Mouse (Mus musculus) ovary, postnatal 36 days (tissue): ENCODE measurements around the gene Syce3.

Experiments used
- DNase-seq: peaks from one replicate; pipeline ENCODE4 v3.0.0; 2022; ENCODE audit warnings: low spot score, mixed read lengths

Gene Syce3

GRCm38 (mm10) chr15:89421938-89422337, 11.6 kb upstream of the Syce3 start:
- no peak for DNase-seq

- no peak for DNase-seq
These were observed 5.0 kb upstream of the Syce3 start for GRCm38 (mm10) chr15:89415282-89415681.

GRCm38 (mm10) chr15:89406691-89407090, 3.6 kb downstream of the Syce3 start:
- no peak for DNase-seq

- DNase-seq = no peak
These were observed 5.3 kb downstream of the Syce3 start for GRCm38 (mm10) chr15:89404831-89405623.

GRCm38 (mm10) chr15:89402471-89402870, 7.8 kb downstream of the Syce3 start:
- DNase-seq = no peak

- DNase-seq = no peak
These were observed 10.6 kb downstream of the Syce3 start for GRCm38 (mm10) chr15:89399716-89400115.

- DNase-seq = no peak
These were observed 12.2 kb downstream of the Syce3 start for GRCm38 (mm10) chr15:89398146-89398545.

- no peak for DNase-seq
These were observed 13.4 kb downstream of the Syce3 start for GRCm38 (mm10) chr15:89396883-89397282.

- no peak for DNase-seq
These were observed 20.2 kb downstream of the Syce3 start for GRCm38 (mm10) chr15:89390081-89390480.

GRCm38 (mm10) chr15:89387127-89387526, 23.2 kb downstream of the Syce3 start:
- no peak for DNase-seq

GRCm38 (mm10) chr15:89384617-89385016, 25.7 kb downstream of the Syce3 start, which contains the start of gene Klhdc7b:
TSS of gene Klhdc7b (plus strand) at chr15:89384917.
- no peak for DNase-seq

GRCm38 (mm10) chr15:89379429-89379828, 30.9 kb downstream of the Syce3 start:
- no peak for DNase-seq

- DNase-seq = no peak
These were observed 31.4 kb downstream of the Syce3 start, which contains the start of gene Odf3b for GRCm38 (mm10) chr15:89378831-89379401. TSS of gene Odf3b (minus strand) at chr15:89379282.

GRCm38 (mm10) chr15:89377938-89378828, 32.1 kb downstream of the Syce3 start:
- DNase-seq = no peak

- no peak for DNase-seq
These were observed 32.9 kb downstream of the Syce3 start for GRCm38 (mm10) chr15:89377362-89377761.

- no peak for DNase-seq
These were observed 33.3 kb downstream of the Syce3 start, which contains the start of gene Tymp for GRCm38 (mm10) chr15:89376957-89377356. TSS of gene Tymp (minus strand) at chr15:89377039.

GRCm38 (mm10) chr15:89376040-89376439, 34.3 kb downstream of the Syce3 start:
- no peak for DNase-seq

GRCm38 (mm10) chr15:89374801-89375534, 35.3 kb downstream of the Syce3 start:
- DNase-seq = no peak

GRCm38 (mm10) chr15:89374340-89374739, 36.0 kb downstream of the Syce3 start:
- no peak for DNase-seq

GRCm38 (mm10) chr15:89373762-89374248, 36.5 kb downstream of the Syce3 start, which contains the start of gene Sco2:
TSS of gene Sco2 (minus strand) at chr15:89373846.
- peak; percentile 90 for DNase-seq

- peak; percentile 83 for DNase-seq
These were observed 37.1 kb downstream of the Syce3 start for GRCm38 (mm10) chr15:89373027-89373761.
